Mouse (Mus musculus): Measurements from ENCODE around the gene Pcbp1. TPM values are rescaled to one million over a fixed set of nuclear protein-coding genes. Genes with fewer than 3 reads are reported as not detected.
"Not testable (repeated sequence)": the region's sequence is repeated elsewhere in the genome, so short reads cannot be mapped to it uniquely, and the experiment has no call there.

Pcbp1 gene
- polyA plus RNA-seq, 1 experiment, result 306 TPM

- Histone ChIP-seq H3K79me2 (ENCODE audit: control insufficient read depth, insufficient read depth) (no peaks in the 10 kb centered on the region), H3K4me3 (no peak overlapping the region), H3K27me3 (ENCODE audit: control insufficient read depth, insufficient read depth, insufficient read length) (no peaks in the 10 kb centered on the region), H3K36me3 (ENCODE audit: control insufficient read depth, insufficient read depth) (peaks cover 14% of the 10 kb centered on the region), H3K4me2 (ENCODE audit: low read depth) (no peak overlapping the region), H3ac (ENCODE audit: control insufficient read depth, insufficient read length) (no peak overlapping the region)
- TF ChIP-seq CEBPB (IDR thresholded peaks at IDR 0.05; ENCODE audit: insufficient read depth, poor library complexity, severe bottlenecking) (no peak), REST (IDR thresholded peaks at IDR 0.05; ENCODE audit: insufficient read depth, insufficient read length) (no peak), SRF (IDR thresholded peaks at IDR 0.05; ENCODE audit: control insufficient read depth, insufficient read length, low read depth) (no peak), TCF3 (IDR thresholded peaks at IDR 0.05; ENCODE audit: insufficient read length, low read depth) (no peak), MAX (IDR thresholded peaks at IDR 0.05; ENCODE audit: low read depth) (no peak), MYOD1 (IDR thresholded peaks at IDR 0.05; ENCODE audit: control insufficient read depth in 1 of 3, insufficient read length in 2 of 3, low read depth in 2 of 3) (no peak), POLR2A (IDR thresholded peaks at IDR 0.05; ENCODE audit: insufficient read length, low read depth) (no peak), USF1 (IDR thresholded peaks at IDR 0.05; ENCODE audit: low read depth) (no peak), POLR2AphosphoS2 (IDR thresholded peaks at IDR 0.05; ENCODE audit: insufficient read length, low read depth) (no peak), TCF12 (IDR thresholded peaks at IDR 0.05; ENCODE audit: insufficient read depth, poor library complexity, severe bottlenecking) (no peak), E2F4 (IDR thresholded peaks at IDR 0.05; ENCODE audit: insufficient read depth) (no peak), MYOG (IDR thresholded peaks at IDR 0.05; ENCODE audit: control insufficient read depth in 1 of 3, insufficient read depth in 1 of 3, insufficient read length in 2 of 3, low read depth in 2 of 3) (no peak)
Observed at GRCm38 (mm10) chr6:86568816-86569460, 42.8 kb upstream of the Pcbp1 start.

GRCm38 (mm10) chr6:86565782-86566181, 39.7 kb upstream of the Pcbp1 start:
- Histone ChIP-seq H3K27me3 (ENCODE audit: control insufficient read depth, insufficient read depth, insufficient read length) (no peaks in the 10 kb centered on the region), H3K36me3 (ENCODE audit: control insufficient read depth, insufficient read depth) (peaks cover 19% of the 10 kb centered on the region), H3K79me2 (ENCODE audit: control insufficient read depth, insufficient read depth) (no peaks in the 10 kb centered on the region), H3ac (ENCODE audit: control insufficient read depth, insufficient read length) (no peak overlapping the region), H3K4me3 (no peak overlapping the region), H3K4me2 (ENCODE audit: low read depth) (no peak overlapping the region)
- TF ChIP-seq USF1 (IDR thresholded peaks at IDR 0.05; ENCODE audit: low read depth) (no peak), MYOD1 (IDR thresholded peaks at IDR 0.05; ENCODE audit: control insufficient read depth in 1 of 3, insufficient read length in 2 of 3, low read depth in 2 of 3) (no peak), TCF12 (IDR thresholded peaks at IDR 0.05; ENCODE audit: insufficient read depth, poor library complexity, severe bottlenecking) (no peak), POLR2A (IDR thresholded peaks at IDR 0.05; ENCODE audit: insufficient read length, low read depth) (no peak), POLR2AphosphoS2 (IDR thresholded peaks at IDR 0.05; ENCODE audit: insufficient read length, low read depth) (no peak), E2F4 (IDR thresholded peaks at IDR 0.05; ENCODE audit: insufficient read depth) (no peak), REST (IDR thresholded peaks at IDR 0.05; ENCODE audit: insufficient read depth, insufficient read length) (no peak), TCF3 (IDR thresholded peaks at IDR 0.05; ENCODE audit: insufficient read length, low read depth) (no peak), MYOG (IDR thresholded peaks at IDR 0.05; ENCODE audit: control insufficient read depth in 1 of 3, insufficient read depth in 1 of 3, insufficient read length in 2 of 3, low read depth in 2 of 3) (no peak), CEBPB (IDR thresholded peaks at IDR 0.05; ENCODE audit: insufficient read depth, poor library complexity, severe bottlenecking) (no peak), MAX (IDR thresholded peaks at IDR 0.05; ENCODE audit: low read depth) (no peak), SRF (IDR thresholded peaks at IDR 0.05; ENCODE audit: control insufficient read depth, insufficient read length, low read depth) (no peak)

GRCm38 (mm10) chr6:86557182-86557581, 31.1 kb upstream of the Pcbp1 start:
- H3K36me3 ChIP-seq (ENCODE audit: control insufficient read depth, insufficient read depth); H3K79me2 ChIP-seq (ENCODE audit: control insufficient read depth, insufficient read depth); H3K4me3 ChIP-seq; H3K4me2 ChIP-seq (ENCODE audit: low read depth); H3ac ChIP-seq (ENCODE audit: control insufficient read depth, insufficient read length); H3K27me3 ChIP-seq (ENCODE audit: control insufficient read depth, insufficient read depth, insufficient read length): not testable (repeated sequence)

- no peak overlapping the region for H3ac ChIP-seq (ENCODE audit: control insufficient read depth, insufficient read length)
- no peak overlapping the region for H3K4me2 ChIP-seq (ENCODE audit: low read depth)
- H3K79me2 ChIP-seq (ENCODE audit: control insufficient read depth, insufficient read depth), result no peaks in the 10 kb centered on the region
- H3K4me3 ChIP-seq, result no peak overlapping the region
- TF ChIP-seq TCF3 (IDR thresholded peaks at IDR 0.05; ENCODE audit: insufficient read length, low read depth) (no peak), TCF12 (IDR thresholded peaks at IDR 0.05; ENCODE audit: insufficient read depth, poor library complexity, severe bottlenecking) (no peak), MAX (IDR thresholded peaks at IDR 0.05; ENCODE audit: low read depth) (no peak), SRF (IDR thresholded peaks at IDR 0.05; ENCODE audit: control insufficient read depth, insufficient read length, low read depth) (no peak), MYOD1 (IDR thresholded peaks at IDR 0.05; ENCODE audit: control insufficient read depth in 1 of 3, insufficient read length in 2 of 3, low read depth in 2 of 3) (no peak), E2F4 (IDR thresholded peaks at IDR 0.05; ENCODE audit: insufficient read depth) (no peak)
- H3K36me3 ChIP-seq (ENCODE audit: control insufficient read depth, insufficient read depth), result peaks cover 4% of the 10 kb centered on the region
- no peaks in the 10 kb centered on the region for H3K27me3 ChIP-seq (ENCODE audit: control insufficient read depth, insufficient read depth, insufficient read length)
Observed at GRCm38 (mm10) chr6:86556345-86557058, 30.4 kb upstream of the Pcbp1 start.

GRCm38 (mm10) chr6:86550587-86550986, 24.5 kb upstream of the Pcbp1 start:
- Histone ChIP-seq H3K4me3 (no peak overlapping the region), H3K79me2 (ENCODE audit: control insufficient read depth, insufficient read depth) (no peaks in the 10 kb centered on the region), H3ac (ENCODE audit: control insufficient read depth, insufficient read length) (no peak overlapping the region), H3K36me3 (ENCODE audit: control insufficient read depth, insufficient read depth) (peaks cover 12% of the 10 kb centered on the region), H3K4me2 (ENCODE audit: low read depth) (no peak overlapping the region), H3K27me3 (ENCODE audit: control insufficient read depth, insufficient read depth, insufficient read length) (no peaks in the 10 kb centered on the region)
- TF ChIP-seq TCF3 (IDR thresholded peaks at IDR 0.05; ENCODE audit: insufficient read length, low read depth) (no peak), SRF (IDR thresholded peaks at IDR 0.05; ENCODE audit: control insufficient read depth, insufficient read length, low read depth) (no peak), POLR2AphosphoS2 (IDR thresholded peaks at IDR 0.05; ENCODE audit: insufficient read length, low read depth) (no peak), TCF12 (IDR thresholded peaks at IDR 0.05; ENCODE audit: insufficient read depth, poor library complexity, severe bottlenecking) (no peak), CEBPB (IDR thresholded peaks at IDR 0.05; ENCODE audit: insufficient read depth, poor library complexity, severe bottlenecking) (no peak), MYOD1 (IDR thresholded peaks at IDR 0.05; ENCODE audit: control insufficient read depth in 1 of 3, insufficient read length in 2 of 3, low read depth in 2 of 3) (no peak), MAX (IDR thresholded peaks at IDR 0.05; ENCODE audit: low read depth) (no peak)

Measured in myocyte (in vitro differentiated cells).